Mouse (Mus musculus): ENCODE results near the gene Tprn. TPM values are rescaled to one million over a fixed set of nuclear protein-coding genes. Genes with fewer than 3 reads are reported as not detected.

The Tprn gene
- total RNA-seq, 2 experiments from 2014 or later, result 21.5 to 23.8 TPM

DNA sequence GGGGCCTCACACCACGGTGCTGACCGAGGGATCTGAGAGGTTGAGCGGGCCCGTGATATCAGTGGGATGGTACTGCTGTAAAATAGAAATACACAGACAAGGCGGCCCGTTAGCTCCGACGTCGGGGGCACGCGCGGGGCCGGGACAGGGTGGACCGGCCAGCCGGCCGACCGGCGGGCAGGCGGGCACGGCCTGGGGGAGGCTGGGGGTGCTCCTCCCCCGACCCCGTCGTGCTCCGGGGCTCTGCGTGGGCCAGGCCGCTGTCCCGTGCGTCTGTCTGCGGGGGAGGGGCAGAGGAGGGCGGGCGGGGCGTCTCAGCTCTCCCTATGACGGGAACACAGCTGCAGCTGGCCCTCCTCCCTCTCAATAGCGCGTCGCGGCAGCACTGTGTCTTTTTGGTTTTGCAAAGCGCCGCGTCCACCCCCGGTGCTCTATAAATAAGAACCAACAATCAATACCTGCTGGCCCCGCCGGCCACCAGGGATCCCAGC, 29.7 kb downstream of the Tprn start:
- H3K27ac ChIP-seq, result peak overlapping the region; percentile 92
- no peak for TF ChIP-seq CTCF (conservative IDR thresholded peaks at IDR 0.05)
- peak overlapping the region; percentile 37 for H3K4me3 ChIP-seq
- peak in 1 of 2 experiments; percentile 11 for DNase-seq (ENCODE audit: low spot score in 2 of 2)

DNA sequence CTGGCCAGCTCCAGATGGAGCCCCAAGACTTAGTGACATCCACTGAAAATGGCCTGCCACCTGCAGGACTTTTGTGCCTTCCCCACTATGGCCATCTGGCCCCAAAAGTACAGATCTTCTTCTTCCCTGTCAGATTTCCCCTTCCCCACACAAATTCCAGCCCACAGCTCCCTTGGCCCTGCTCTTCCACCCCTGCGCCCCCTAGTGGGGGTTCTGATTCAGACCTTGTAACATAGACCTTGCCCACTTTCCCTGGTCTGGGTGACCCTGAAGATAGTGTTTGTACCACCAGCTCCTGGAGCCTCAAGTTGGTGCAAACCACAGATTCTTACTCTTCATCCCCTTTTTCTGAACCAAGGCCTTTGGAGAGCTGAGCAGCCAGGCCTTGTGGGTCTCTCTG, 30.4 kb downstream of the Tprn start:
- Histone ChIP-seq H3K4me3 (no peak overlapping the region; the same call in 1 of the 2 replicates), H3K27ac (peak overlapping the region; percentile 92)
- peak; percentile 96 for TF ChIP-seq CTCF (conservative IDR thresholded peaks at IDR 0.05)
- peak; percentile 51 to 84 for DNase-seq (ENCODE audit: low spot score in 2 of 2)

DNA sequence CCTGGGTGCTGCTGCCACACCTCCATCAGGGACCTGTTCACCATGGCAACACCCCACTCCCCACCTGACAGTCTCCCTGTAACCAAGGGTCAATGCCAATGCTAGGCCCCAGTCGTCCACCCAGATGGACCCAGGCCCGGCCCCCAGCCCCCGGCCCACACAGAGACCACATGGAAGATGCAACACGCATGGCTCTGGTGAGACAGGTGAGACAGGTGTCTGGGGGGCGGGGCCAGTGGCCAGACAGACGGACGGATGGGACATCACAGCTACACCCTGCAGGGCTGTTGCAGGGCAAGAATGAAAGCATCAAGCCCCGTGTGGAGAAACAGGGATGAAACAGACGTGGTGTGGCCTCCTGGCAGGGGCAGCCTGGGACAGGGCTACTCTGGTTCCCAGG, 31.3 kb downstream of the Tprn start:
- peak overlapping the region; percentile 92; the same call in 1 of the 2 replicates for H3K27ac ChIP-seq
- no peak for DNase-seq (ENCODE audit: low spot score in 2 of 2)
- H3K4me3 ChIP-seq, result no peak overlapping the region
- no peak for TF ChIP-seq CTCF (conservative IDR thresholded peaks at IDR 0.05)

DNA sequence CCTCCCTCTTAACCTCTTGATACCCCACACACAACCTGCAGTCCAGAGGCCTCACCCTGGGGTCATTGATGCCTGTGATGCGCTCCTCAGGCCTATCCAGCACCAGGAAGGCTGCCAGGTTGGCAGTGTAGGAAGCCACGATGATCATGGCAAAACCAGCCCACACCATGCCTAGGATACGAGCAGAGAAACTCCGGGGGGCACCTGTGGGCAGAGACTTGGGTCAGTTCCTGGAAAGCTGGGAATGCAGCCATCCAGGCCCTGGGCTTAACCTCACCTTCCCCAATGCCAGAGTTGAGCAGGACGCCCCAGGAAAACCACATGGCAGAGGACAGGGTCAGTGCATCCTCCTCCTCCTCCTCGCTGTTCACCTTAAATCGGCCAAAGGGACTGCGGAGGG, 34.7 kb downstream of the Tprn start:
- TF ChIP-seq CTCF (conservative IDR thresholded peaks at IDR 0.05), result no peak
- DNase-seq (ENCODE audit: low spot score in 2 of 2), result no peak
- H3K27ac ChIP-seq, result no peak overlapping the region
- H3K4me3 ChIP-seq, result no peak overlapping the region

DNA sequence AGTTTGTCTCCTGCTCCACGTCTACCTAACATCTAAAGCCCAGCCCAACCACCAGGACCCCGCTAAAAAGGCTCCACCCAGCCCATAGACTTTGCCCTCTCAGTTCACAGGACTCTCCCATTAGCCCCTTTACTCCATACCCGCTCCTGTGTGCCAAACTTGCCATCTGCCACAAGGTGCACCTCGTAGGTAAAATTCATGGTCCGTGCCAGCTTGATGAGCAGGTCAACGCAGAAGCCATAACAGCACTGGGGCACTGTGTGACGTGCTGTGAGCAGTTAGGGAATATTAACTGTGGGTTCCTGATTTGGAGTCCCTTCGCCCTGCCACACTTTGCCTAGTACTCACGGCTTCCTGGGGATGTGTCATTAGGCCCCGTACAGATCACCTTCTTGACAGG, 35.6 kb downstream of the Tprn start:
- Histone ChIP-seq H3K4me3 (no peak overlapping the region), H3K27ac (no peak overlapping the region)
- no peak for TF ChIP-seq CTCF (conservative IDR thresholded peaks at IDR 0.05)
- DNase-seq (ENCODE audit: low spot score in 2 of 2), result no peak

DNA sequence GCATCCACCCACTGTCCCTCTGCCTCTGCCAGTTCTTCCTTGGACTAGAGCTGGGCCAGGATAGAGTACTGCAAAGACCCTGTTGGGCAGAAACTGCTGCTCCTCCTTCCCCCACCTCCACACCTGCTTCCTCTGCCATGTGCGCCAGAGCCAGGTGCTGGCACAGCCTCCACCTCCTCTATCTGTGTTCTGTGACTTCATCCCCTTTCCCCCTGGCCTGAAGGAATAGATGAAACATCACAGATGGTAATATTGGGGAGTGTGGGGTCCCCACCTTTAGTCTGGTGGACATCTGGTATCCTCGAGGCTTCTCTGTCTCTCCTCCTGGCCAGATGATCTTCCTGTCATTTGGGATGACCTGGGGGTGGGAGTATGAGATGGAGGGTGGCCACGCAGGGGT, 41.0 kb downstream of the Tprn start:
- no peak overlapping the region for H3K27ac ChIP-seq
- no peak for DNase-seq (ENCODE audit: low spot score in 2 of 2)
- no peak overlapping the region for H3K4me3 ChIP-seq
- no peak for TF ChIP-seq CTCF (conservative IDR thresholded peaks at IDR 0.05)

DNA sequence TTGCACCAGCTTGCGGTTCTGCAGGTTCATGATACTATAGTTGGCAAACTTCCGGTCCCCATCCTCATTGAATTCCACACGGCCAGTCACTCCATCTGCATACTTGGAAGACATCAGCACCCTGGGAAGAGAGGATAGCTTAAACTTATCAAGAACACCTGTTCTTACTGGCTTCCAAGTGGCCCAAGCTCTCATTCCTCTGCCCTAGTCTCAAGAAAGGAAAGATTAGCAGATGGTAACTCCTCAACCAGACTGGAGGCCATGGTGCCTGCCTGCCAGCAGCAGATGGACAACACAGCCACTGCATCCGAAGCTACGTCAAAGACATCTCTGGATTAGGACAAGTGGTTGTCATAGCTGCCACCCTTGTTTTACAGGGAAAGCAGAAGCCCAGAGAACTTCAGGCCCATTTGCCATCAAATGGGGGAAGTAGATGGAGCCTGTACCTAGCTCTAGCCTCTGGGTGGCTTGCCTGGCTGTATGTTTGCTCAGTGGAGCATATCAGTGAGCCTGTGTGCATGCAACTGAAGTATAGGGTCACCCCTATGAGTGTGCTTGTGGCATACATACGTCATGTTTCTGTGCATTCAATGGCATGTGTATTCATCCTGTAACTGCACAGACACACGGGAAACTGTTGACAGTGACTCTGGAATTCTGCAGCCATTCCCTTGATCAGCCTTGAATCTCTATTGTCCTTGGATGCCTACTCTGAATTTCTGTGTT, 41.7 kb downstream of the Tprn start:
- Histone ChIP-seq H3K27ac (peak overlapping the region; percentile 48; the same call in 1 of the 2 replicates), H3K4me3 (no peak overlapping the region; the same call in 1 of the 2 replicates)
- DNase-seq (ENCODE audit: low spot score in 2 of 2), result peak in 1 of 2 experiments; percentile 16
- TF ChIP-seq CTCF (conservative IDR thresholded peaks at IDR 0.05), result no peak

DNA sequence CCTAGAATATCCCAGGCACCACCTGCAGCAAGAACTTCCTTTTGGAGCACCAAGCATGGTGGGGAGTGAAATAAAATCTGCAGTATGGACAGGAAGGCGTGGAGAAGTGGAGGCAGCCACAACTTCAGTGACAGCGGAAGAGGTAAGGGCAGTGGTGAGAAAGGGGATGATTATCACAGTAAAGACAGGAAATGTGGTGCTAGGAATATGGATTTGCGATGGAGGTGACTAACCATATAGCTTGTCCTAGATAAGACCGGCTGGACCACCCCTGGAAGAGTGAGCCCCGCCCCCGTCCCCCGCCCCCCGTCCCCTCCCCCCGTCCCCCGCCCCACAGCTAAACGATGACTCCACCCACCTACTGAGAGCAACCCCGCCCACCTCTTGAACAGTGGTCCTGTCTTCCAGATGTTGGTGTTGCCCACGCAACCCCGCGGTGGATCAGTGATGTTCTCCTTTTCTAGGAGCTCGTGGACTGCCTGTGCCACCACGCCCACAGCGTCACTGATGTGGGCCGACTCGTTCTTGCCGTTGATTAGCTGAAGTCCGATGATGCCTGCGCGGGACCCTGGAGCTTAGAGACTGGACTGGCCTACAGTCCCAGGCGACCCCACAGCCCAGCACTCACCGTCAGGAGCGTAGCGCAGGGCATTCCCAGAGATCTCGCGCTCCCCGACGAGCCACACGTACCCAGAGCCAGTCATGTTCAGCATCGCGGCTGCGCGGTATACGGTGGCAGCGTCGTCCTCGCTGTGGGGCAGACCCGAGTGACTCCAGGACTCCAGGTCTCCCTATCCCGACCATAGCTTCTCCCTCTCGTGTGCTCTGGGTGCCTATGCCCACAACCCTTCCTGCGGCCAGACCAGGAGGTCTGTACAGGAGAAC, 42.5 kb downstream of the Tprn start:
- H3K4me3 ChIP-seq, result peak overlapping the region; percentile 46
- TF ChIP-seq CTCF (conservative IDR thresholded peaks at IDR 0.05), result no peak
- peak in 1 of 2 experiments; percentile 10 for DNase-seq (ENCODE audit: low spot score in 2 of 2)
- peak overlapping the region; percentile 51; the same call in 1 of the 2 replicates for H3K27ac ChIP-seq

DNA sequence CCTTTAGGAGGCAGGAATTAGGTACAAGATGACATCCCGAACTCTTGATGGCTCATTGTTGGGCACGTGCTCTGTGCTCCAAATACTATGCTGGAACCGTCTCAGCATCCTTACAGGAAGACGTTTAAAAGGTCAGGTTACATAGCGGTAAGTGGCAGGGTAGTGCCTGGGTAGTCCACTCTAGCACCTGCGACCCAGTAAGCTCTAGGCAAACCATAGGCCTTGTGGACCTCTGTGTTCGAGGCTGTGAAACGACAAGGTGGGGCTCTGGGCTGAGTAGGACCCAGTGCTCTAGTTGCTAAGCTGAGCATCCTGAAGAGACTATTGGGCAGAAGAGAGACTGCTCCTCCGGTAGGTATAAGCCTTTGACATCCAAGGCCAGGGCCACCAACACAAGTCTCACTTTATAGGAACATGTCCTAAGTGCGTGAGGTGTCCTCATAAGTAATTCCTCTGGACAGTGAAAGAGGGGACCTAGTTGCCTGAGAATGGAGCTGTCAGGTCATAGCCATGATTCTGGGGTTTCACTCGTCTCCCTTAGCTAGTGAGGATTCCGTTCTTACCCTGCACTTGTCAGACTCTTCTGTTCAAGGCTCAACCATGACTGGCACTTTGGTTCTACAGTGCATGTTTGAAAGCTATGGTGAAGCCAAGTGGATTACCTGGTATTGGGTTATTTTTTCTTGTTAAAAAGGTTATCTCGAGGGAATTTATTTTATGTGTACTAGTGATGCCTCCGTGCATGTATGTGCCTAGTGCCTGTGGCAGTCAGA, 43.4 kb downstream of the Tprn start:
- H3K4me3 ChIP-seq, result no peak overlapping the region; the same call in 1 of the 2 replicates
- H3K27ac ChIP-seq, result peak overlapping the region; percentile 51; the same call in 1 of the 2 replicates
- no peak for DNase-seq (ENCODE audit: low spot score in 2 of 2)
- TF ChIP-seq CTCF (conservative IDR thresholded peaks at IDR 0.05), result no peak

DNA sequence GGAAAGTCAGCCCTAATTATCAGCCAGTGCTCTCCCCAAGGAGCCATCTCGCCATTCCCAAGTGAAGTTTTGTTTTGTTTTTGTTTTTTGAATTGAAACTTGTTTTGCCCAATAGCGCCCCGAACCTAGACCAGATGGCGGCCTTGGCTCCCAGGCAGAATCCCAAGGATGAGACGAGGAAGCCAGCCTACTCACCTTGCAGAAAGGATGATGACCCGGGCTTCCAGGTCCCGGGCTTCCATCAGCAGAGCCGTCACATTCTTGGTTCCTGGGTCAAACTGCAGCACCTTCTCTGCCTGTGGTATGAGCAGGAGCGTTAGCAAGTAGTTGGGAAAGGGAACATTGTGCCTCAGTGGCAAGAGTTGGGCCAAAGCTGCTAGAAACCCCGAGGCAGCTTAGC, 47.8 kb downstream of the Tprn start:
- H3K4me3 ChIP-seq, result no peak overlapping the region
- no peak for DNase-seq (ENCODE audit: low spot score in 2 of 2)
- no peak overlapping the region for H3K27ac ChIP-seq
- TF ChIP-seq CTCF (conservative IDR thresholded peaks at IDR 0.05), result no peak

DNA sequence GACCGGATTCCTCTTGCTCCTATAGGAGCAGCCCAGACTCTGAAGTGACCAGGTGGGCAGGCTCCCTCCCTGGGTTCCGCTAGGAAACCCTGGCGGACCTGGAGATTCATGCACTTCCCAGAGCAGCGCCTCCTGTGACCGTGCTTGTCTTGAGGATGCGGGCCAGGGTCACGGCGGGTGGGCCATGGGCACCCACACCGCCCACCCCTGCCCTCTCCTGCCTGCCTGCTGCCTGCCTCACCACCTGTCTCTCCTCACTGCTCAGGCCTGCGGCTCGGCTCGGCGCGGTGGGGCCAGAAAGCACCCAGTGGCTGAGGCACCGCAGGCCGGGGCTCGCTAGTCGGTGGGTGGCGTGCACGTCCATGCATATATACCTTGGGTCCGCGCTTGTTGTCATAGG, 48.6 kb downstream of the Tprn start:
- H3K4me3 ChIP-seq, result no peak overlapping the region
- H3K27ac ChIP-seq, result peak overlapping the region; percentile 2; the same call in 1 of the 2 replicates
- no peak for TF ChIP-seq CTCF (conservative IDR thresholded peaks at IDR 0.05)
- DNase-seq (ENCODE audit: low spot score in 2 of 2), result no peak

DNA sequence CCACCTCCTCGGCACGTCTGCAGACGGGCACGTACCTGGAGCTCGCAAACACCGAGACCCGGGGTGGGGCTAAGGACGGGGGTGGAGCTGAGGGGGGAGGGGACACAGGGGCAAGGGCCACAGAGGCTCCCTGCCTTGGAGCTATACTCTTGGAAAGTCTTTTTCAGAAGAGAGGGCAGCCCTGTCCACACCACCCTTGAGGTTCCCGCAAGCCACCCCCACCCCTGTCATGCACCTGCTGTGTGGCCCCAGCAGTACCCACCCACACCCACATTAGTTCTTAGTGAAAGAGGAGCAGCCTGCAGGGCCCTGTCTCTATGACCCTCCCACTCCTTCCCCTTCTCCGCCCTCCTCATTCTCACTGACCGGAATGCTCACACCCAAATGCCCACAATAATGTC, 49.1 kb downstream of the Tprn start:
- TF ChIP-seq CTCF (conservative IDR thresholded peaks at IDR 0.05), result no peak
- Histone ChIP-seq H3K4me3 (no peak overlapping the region), H3K27ac (0 out of 2 replicates have a peak overlapping the region, but pooled peaks have one; percentile 2)
- no peak for DNase-seq (ENCODE audit: low spot score in 2 of 2)

All from layer of hippocampus, adult 2 months (tissue).